Mouse (Mus musculus): ENCODE results near the gene Cemip. TPM values are rescaled to one million over a fixed set of nuclear protein-coding genes. Genes with fewer than 3 reads are reported as not detected.

Cemip gene
- polyA plus RNA-seq, 1 experiment: 11.2 TPM

DNA sequence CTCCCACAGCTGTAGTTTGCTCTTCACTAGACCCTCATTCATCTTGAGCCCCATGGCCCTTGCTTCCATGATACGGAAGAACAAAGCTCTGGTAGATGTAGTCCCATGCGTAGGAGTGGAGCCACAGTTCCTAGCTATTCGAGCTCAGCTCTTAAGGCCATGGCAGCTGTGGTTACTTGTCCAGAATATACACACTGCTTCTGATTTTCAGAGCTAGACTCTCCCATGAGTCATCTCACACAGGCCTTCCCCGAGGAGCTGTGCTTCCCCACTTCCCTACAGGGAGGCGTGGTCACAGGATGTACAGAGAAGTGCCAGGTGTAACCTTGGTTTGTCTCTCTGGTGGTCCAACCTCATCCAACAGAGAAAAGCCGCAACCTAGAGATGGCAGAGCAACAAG is 111.0 kb downstream of the Cemip start:
- no peaks in the 10 kb centered on the region for H3K27me3 ChIP-seq (ENCODE audit: control insufficient read depth, insufficient read depth, insufficient read length)
- peak overlapping the region; percentile 68 for H3K4me2 ChIP-seq (ENCODE audit: low read depth)
- no peaks in the 10 kb centered on the region for H3K36me3 ChIP-seq (ENCODE audit: control insufficient read depth, insufficient read depth)
- H3K4me3 ChIP-seq: no peak overlapping the region
- H3K79me2 ChIP-seq (ENCODE audit: control insufficient read depth, insufficient read depth): no peaks in the 10 kb centered on the region
- TF ChIP-seq POLR2AphosphoS2 (IDR thresholded peaks at IDR 0.05; ENCODE audit: insufficient read length, low read depth): no peak
- TF ChIP-seq MYOG (IDR thresholded peaks at IDR 0.05; ENCODE audit: control insufficient read depth in 1 of 3, insufficient read depth in 1 of 3, insufficient read length in 2 of 3, low read depth in 2 of 3): no peak
- no peak for TF ChIP-seq E2F4 (IDR thresholded peaks at IDR 0.05; ENCODE audit: insufficient read depth)
- TF ChIP-seq MYOD1 (IDR thresholded peaks at IDR 0.05; ENCODE audit: control insufficient read depth in 1 of 3, insufficient read length in 2 of 3, low read depth in 2 of 3): peak in 2 of 3 experiments; percentile 43 to 63
- no peak for TF ChIP-seq CEBPB (IDR thresholded peaks at IDR 0.05; ENCODE audit: insufficient read depth, poor library complexity, severe bottlenecking)
- no peak for TF ChIP-seq USF1 (IDR thresholded peaks at IDR 0.05; ENCODE audit: low read depth)
- H3ac ChIP-seq (ENCODE audit: control insufficient read depth, insufficient read length): no peak overlapping the region

DNA sequence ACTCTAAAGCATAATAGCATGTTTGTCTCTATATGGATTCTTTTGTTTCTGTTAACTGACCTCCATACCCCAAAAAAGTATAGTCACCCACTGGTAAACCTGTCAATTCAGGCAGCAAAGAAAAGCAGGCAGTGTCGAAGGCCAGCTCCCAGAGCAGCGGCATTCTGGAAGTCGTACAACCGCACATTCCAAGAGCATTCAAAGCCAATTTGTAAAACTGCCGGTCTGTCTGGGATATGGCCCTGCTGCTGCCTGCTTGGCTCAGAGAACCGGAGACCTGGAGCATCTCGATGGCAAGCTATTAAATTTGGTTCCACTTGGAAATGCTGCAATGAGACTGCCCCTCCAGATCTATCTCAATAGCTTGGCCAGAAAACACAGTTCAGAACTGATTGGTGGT is 113.8 kb downstream of the Cemip start:
- no peak overlapping the region for H3K4me3 ChIP-seq
- no peaks in the 10 kb centered on the region for H3K27me3 ChIP-seq (ENCODE audit: control insufficient read depth, insufficient read depth, insufficient read length)
- H3K4me2 ChIP-seq (ENCODE audit: low read depth): no peak overlapping the region
- no peak for TF ChIP-seq REST (IDR thresholded peaks at IDR 0.05; ENCODE audit: insufficient read depth, insufficient read length)
- no peak for TF ChIP-seq TCF3 (IDR thresholded peaks at IDR 0.05; ENCODE audit: insufficient read length, low read depth)
- TF ChIP-seq POLR2AphosphoS2 (IDR thresholded peaks at IDR 0.05; ENCODE audit: insufficient read length, low read depth): no peak
- TF ChIP-seq POLR2A (IDR thresholded peaks at IDR 0.05; ENCODE audit: insufficient read length, low read depth): no peak
- no peak for TF ChIP-seq MAX (IDR thresholded peaks at IDR 0.05; ENCODE audit: low read depth)
- TF ChIP-seq MYOD1 (IDR thresholded peaks at IDR 0.05; ENCODE audit: control insufficient read depth in 1 of 3, insufficient read length in 2 of 3, low read depth in 2 of 3): no peak
- TF ChIP-seq E2F4 (IDR thresholded peaks at IDR 0.05; ENCODE audit: insufficient read depth): no peak
- no peak for TF ChIP-seq USF1 (IDR thresholded peaks at IDR 0.05; ENCODE audit: low read depth)
- TF ChIP-seq MYOG (IDR thresholded peaks at IDR 0.05; ENCODE audit: control insufficient read depth in 1 of 3, insufficient read depth in 1 of 3, insufficient read length in 2 of 3, low read depth in 2 of 3): no peak
- TF ChIP-seq SRF (IDR thresholded peaks at IDR 0.05; ENCODE audit: control insufficient read depth, insufficient read length, low read depth): no peak
- TF ChIP-seq CEBPB (IDR thresholded peaks at IDR 0.05; ENCODE audit: insufficient read depth, poor library complexity, severe bottlenecking): no peak
- TF ChIP-seq TCF12 (IDR thresholded peaks at IDR 0.05; ENCODE audit: insufficient read depth, poor library complexity, severe bottlenecking): no peak
- H3K79me2 ChIP-seq (ENCODE audit: control insufficient read depth, insufficient read depth): no peaks in the 10 kb centered on the region
- H3K36me3 ChIP-seq (ENCODE audit: control insufficient read depth, insufficient read depth): peaks cover 4% of the 10 kb centered on the region
- H3ac ChIP-seq (ENCODE audit: control insufficient read depth, insufficient read length): no peak overlapping the region

DNA sequence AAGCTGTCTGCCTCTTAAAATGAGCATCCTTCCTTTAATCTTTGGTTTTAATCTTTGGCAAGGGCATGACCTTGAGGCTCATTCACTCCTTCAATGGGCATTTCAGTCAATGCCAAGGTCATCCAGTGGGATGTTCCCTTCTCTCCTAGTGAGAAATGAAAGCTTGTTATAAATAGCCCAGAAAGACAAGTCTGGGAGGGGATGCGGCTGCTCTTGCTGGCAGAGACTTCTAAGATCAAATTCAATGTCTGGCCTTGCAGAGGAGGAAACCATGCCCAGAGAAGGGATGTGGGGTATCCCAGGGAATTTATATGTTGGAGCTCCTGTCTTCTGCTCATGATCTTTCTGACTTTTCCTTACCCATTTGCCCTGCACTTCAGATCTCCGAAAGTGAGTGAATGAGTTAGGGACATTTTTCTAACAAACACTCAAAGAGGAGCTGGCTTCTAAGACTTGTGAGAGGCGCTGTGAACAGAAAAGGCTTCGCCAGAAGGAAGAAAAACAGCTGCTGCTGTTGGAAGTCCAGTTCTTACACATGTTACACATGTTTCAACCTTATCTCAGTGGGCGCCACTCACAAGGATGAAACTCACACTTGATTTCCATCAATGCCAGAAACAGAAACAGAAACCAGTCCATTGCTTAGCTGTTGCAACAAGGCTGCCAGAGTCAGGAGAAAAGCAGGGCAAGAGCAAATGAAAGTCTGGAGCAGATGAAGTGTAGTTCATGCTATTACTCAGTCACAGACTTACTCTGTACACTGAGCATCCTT is 120.1 kb downstream of the Cemip start:
- TF ChIP-seq E2F4 (IDR thresholded peaks at IDR 0.05; ENCODE audit: insufficient read depth): no peak
- no peak for TF ChIP-seq USF1 (IDR thresholded peaks at IDR 0.05; ENCODE audit: low read depth)
- TF ChIP-seq TCF3 (IDR thresholded peaks at IDR 0.05; ENCODE audit: insufficient read length, low read depth): no peak
- no peak for TF ChIP-seq MYOD1 (IDR thresholded peaks at IDR 0.05; ENCODE audit: control insufficient read depth in 1 of 3, insufficient read length in 2 of 3, low read depth in 2 of 3)
- TF ChIP-seq REST (IDR thresholded peaks at IDR 0.05; ENCODE audit: insufficient read depth, insufficient read length): no peak
- no peak for TF ChIP-seq POLR2AphosphoS2 (IDR thresholded peaks at IDR 0.05; ENCODE audit: insufficient read length, low read depth)
- TF ChIP-seq MAX (IDR thresholded peaks at IDR 0.05; ENCODE audit: low read depth): no peak
- TF ChIP-seq POLR2A (IDR thresholded peaks at IDR 0.05; ENCODE audit: insufficient read length, low read depth): no peak
- TF ChIP-seq CEBPB (IDR thresholded peaks at IDR 0.05; ENCODE audit: insufficient read depth, poor library complexity, severe bottlenecking): no peak
- no peak for TF ChIP-seq TCF12 (IDR thresholded peaks at IDR 0.05; ENCODE audit: insufficient read depth, poor library complexity, severe bottlenecking)
- no peak for TF ChIP-seq MYOG (IDR thresholded peaks at IDR 0.05; ENCODE audit: control insufficient read depth in 1 of 3, insufficient read depth in 1 of 3, insufficient read length in 2 of 3, low read depth in 2 of 3)
- no peak for TF ChIP-seq SRF (IDR thresholded peaks at IDR 0.05; ENCODE audit: control insufficient read depth, insufficient read length, low read depth)
- no peaks in the 10 kb centered on the region for H3K79me2 ChIP-seq (ENCODE audit: control insufficient read depth, insufficient read depth)
- H3K4me2 ChIP-seq (ENCODE audit: low read depth): no peak overlapping the region
- no peak overlapping the region for H3K4me3 ChIP-seq
- no peak overlapping the region for H3ac ChIP-seq (ENCODE audit: control insufficient read depth, insufficient read length)
- H3K36me3 ChIP-seq (ENCODE audit: control insufficient read depth, insufficient read depth): peaks cover 19% of the 10 kb centered on the region
- H3K27me3 ChIP-seq (ENCODE audit: control insufficient read depth, insufficient read depth, insufficient read length): no peaks in the 10 kb centered on the region

DNA sequence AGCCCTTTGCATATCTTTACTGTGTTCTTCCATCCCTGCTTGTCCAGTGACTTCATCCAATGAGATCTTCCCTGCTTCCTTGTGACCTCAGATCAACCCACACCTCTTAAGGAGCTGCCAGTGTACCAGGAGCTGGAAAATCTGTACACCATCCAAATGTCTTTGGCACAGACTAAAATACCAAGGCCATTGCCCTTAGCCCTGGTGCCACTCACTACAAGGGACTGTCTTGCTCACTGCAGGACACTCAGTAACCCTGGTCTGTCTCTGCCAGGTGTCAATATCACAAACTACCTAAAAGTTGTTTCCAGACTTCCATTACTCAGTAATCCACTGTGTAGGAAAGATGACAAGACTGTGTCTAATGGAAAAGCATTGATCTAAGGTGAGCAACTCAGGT is 121.1 kb downstream of the Cemip start:
- Histone ChIP-seq H3K4me3 (no peak overlapping the region), H3K79me2 (ENCODE audit: control insufficient read depth, insufficient read depth) (no peaks in the 10 kb centered on the region), H3ac (ENCODE audit: control insufficient read depth, insufficient read length) (no peak overlapping the region), H3K36me3 (ENCODE audit: control insufficient read depth, insufficient read depth) (peaks cover 19% of the 10 kb centered on the region), H3K27me3 (ENCODE audit: control insufficient read depth, insufficient read depth, insufficient read length) (no peaks in the 10 kb centered on the region), H3K4me2 (ENCODE audit: low read depth) (no peak overlapping the region)
- TF ChIP-seq MYOD1 (IDR thresholded peaks at IDR 0.05; ENCODE audit: control insufficient read depth in 1 of 3, insufficient read length in 2 of 3, low read depth in 2 of 3): no peak
- TF ChIP-seq CEBPB (IDR thresholded peaks at IDR 0.05; ENCODE audit: insufficient read depth, poor library complexity, severe bottlenecking): no peak
- no peak for TF ChIP-seq SRF (IDR thresholded peaks at IDR 0.05; ENCODE audit: control insufficient read depth, insufficient read length, low read depth)
- no peak for TF ChIP-seq TCF12 (IDR thresholded peaks at IDR 0.05; ENCODE audit: insufficient read depth, poor library complexity, severe bottlenecking)
- TF ChIP-seq POLR2AphosphoS2 (IDR thresholded peaks at IDR 0.05; ENCODE audit: insufficient read length, low read depth): no peak
- TF ChIP-seq E2F4 (IDR thresholded peaks at IDR 0.05; ENCODE audit: insufficient read depth): no peak
